Mouse (Mus musculus) cerebellum, adult 8-10 months (tissue): ENCODE results near the gene Dleu7.

ENCODE experiments used
- DNase-seq: peaks from one replicate; pipeline ENCODE4 v3.0.0; 2022

Gene Dleu7

DNA sequence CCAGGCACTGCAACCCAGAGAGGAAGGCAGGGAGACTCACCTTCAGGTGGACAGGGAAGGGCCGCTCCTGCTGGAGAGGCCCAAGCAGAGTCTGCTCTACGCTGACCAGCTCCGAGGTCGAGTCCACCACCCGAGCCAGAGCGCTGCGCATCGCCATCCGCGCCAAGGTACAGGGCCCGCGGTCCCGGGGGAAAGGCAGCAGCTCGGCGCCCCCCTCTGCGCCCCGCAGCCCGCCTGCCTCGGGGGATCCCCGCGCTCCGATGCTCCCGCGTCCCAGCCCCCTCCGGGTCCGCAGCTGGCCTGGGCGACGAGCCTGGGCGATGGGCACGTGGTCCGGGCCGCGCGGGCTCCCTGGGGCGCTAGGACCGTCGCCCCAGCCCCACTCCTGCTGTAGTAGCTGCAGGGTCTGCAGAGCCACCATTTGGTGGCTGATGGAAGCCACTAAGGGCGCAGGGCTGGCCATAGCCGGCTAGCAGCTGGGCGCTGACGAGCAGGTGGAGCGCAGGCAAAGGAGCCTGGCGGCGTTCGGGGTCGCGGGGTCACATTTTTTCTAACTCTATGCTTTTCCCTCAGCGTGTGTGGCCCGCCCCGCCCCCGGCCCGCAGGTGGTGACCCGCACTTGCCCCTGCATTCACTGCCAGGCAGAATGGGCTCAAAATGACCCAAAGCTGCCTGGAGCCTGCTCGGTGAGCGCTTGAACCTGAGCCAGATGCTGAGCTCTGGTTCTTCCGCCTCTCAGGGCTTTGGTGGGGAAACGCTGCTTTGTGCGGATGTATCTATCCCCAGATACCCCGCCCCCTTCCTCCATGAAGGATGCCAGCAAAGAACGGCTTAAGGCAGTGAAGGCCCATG, at the start of gene Dleu7, which contains the start of gene Rnaseh2b:
Gene Dleu7 (minus strand): TSS at position 560 of the 852 bp plus-strand sequence.
Gene Rnaseh2b (plus strand): TSS at position 102 of the 852 bp plus-strand sequence.
- DNase-seq, result peak; percentile 6

DNA sequence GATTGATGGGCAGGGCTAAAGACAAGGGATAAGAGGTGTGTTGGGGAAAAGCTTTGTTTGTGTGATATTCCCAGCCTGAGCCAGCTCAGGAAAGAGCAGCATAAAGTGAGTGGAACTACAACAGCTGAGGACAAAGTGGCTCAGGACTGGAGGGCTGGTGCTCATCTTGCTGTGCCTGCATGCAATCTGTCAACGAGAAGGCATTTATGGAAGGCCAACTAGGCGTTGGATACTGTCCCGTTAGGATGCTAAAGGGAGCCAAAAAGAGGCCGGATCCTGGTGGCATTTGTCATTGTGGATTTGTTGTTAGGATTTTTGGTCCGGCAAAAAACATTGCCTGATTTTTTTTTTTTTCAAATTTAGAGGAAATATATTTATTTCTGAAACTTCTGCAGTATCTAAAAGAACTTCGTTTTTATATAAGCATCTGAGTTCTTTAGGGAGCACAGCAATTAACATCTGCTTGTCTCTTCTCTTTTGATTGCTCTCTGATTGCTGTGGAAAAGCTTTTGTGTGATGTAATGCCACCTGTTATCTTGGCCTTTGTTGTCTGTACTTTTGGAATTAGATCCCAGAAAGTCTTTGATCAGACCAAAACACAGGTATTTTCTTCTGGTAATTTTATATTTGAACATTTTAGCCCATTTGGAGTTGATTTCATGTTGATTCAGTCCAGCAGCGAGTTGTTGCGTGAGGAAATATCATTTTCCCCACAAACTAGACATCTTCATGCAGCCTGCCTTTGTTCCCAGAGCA, 49.2 kb upstream of the Dleu7 start:
- peak; percentile 44 for DNase-seq

DNA sequence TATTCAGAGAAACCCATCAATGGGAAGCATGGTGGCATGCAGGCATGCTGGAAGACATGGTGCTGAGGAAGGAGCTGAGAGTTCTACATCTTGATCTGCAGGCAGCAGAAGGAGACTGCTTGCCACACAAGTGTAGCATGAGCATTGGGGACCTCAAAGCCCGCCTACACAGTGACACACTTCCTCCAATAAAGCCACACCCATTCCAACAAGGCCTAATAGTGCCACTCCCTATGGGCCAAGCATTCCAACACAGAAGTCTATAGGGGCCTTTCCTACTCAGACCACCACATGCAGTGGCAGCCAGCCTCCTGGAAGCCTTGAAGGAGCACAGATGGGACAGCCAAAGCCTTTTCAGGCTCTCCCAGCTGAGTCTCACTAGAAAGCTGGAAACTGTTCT, 46.3 kb upstream of the Dleu7 start:
- DNase-seq, result no peak

DNA sequence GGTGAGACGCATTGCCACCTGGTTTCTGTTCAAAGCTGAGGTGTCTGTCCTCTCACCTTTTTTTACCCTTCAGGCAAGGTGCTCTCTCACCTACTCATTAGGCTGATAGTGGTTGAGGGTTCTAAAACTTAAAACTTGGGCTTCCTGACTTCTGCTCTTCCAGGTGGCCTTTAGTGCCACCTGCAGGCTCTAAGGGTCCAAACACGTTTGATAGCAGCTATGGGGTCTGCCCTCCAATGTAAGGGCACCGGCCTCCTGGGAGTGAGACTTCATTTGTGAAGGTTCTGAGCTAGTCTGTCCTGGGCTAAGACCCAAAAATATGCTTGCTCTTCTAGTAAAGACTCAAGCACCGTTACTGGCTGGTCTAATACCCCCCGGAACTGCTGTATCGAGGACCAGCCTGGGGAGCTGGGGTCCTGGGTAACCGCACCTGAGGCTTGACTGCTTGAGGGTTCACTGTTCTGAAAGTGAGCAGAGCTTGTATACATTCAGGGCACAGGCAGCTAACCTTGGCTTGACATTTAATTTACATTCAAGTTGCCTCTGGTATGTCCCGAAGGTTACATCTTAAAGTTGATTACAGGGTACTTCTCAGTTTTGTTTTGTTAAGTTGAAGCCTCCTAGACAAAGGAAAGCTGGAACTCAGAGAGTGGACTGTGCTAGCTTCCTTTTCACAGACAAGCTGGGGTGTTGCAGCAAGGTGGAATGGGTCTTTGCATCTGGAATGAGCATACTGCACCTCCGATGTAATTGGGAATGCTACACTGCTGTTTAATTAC, 41.3 kb upstream of the Dleu7 start:
- DNase-seq, result no peak

GRCm38 (mm10) chr14:62331866-62332619, 39.2 kb upstream of the Dleu7 start:
- DNase-seq, result peak; percentile 87

DNA sequence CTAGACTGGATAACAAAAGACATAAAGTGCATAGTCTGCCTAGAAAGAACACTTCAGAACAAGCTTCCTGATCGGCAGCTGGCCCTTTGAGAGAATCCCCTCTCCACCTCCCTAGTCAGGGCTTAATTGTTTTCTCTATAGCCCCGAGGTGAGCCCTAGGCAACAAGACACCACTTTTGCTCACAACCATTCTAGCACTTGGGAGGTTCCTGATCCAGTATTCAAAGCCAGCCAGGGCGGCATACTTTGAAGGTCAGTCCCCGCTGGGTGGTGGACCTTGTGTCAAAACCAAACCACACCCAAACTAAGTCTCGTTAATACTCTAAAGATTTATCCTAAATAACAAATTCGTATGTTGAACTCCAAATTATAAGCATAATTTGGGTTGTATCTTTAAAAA, 38.6 kb upstream of the Dleu7 start:
- no peak for DNase-seq

DNA sequence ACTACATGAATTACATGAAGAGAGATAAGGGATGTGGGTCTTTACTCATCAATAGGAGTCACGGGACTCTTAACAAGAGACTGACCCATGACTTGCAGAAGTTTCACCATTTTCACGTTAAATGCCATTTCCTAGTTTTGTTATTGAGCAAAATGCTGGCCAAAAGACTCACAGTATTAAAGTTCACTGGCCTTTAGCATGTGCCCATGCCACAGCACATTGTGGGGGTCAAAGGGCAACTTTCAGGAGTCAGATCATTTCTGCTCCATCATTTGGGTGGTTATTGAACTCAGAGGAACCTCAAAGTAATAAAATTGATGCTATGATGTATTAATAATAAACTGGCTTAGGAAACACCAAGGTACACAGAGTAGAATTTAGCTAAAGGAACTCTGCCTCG, 36.8 kb upstream of the Dleu7 start:
- DNase-seq, result no peak

DNA sequence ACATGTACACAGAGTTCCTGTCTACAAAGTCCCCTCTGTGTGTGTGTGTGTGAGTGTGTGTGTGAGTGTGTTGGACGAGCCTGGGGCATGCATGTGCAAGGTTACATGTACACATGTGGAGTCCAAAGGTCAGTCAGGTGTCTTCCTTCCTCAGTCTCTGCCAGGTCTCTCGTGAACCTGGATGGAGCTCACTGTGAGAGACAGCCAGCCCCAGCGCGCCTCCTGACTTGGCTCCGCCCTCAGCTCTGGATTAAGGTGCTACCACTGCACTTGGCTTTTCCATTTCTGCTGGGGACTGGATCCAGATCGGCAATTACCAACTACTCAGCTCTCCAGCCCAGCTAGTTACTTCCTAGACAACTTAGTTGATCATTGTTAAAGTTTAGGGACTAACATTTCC, 35.8 kb upstream of the Dleu7 start:
- no peak for DNase-seq

GRCm38 (mm10) chr14:62327171-62327570, 34.3 kb upstream of the Dleu7 start:
- no peak for DNase-seq

DNA sequence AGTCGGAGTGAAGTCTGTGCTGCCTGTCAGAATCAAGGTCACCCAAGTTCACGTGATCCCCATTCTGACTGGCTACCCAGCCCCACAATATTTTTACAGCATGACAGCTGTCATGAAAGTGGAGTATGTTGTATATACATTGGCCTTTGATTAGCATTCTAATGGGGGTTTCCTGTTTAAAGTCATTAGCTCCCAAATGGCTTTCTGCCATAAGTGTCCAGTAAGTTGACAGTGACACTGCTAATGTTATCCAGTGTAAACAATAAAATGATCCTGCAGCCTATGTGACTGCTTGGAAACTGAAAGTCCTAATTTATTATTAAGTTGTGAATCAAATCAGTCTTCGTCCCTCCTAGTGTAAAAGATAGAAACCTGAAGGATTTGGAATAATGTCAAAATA, 33.2 kb upstream of the Dleu7 start:
- DNase-seq, result no peak

DNA sequence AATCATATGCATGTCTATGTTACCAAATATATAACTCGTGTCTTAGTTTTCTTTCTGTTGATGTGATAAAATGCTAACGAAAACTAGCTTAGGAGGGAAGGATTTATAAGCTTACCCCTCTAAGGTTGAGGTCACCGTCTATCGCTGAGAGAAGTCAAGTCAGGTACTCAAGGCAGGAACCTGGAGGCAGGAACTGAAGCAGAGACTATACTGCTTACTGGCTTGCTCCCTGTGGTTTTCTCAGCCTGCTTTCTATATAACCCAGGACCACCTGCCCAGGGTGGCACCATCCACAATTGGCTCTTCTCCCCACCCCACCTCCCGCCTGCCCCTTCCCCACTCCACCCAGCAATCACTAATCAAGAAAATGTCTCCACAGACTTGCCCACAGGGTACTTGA, 32.1 kb upstream of the Dleu7 start:
- DNase-seq, result no peak

DNA sequence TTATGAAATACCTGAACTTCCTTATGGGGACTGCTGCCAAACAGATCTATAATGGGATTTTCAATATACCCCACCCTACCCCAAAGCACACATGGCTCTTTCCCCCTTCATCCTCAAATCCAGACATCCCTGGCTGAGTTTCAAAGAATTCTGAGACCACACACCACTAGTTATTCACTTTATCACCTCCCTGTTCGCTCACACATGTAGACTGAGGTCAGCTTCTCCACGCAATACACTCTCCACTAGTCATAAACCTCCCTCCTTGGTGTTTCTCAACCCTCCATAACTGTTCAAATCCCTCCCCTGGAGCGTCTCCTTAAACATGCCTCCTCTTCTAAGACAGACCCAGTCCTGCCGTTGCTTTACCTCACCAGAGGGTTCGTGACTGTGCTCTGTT, 30.6 kb upstream of the Dleu7 start:
- DNase-seq, result no peak

GRCm38 (mm10) chr14:62322581-62323344, 29.9 kb upstream of the Dleu7 start:
- no peak for DNase-seq

- DNase-seq, result no peak
Measured at GRCm38 (mm10) chr14:62311672-62312071, 18.8 kb upstream of the Dleu7 start.

GRCm38 (mm10) chr14:62309026-62309425, 16.2 kb upstream of the Dleu7 start:
- DNase-seq, result no peak

- DNase-seq, result no peak
Measured at GRCm38 (mm10) chr14:62307555-62307954, 14.7 kb upstream of the Dleu7 start.

GRCm38 (mm10) chr14:62300031-62300430, 7.2 kb upstream of the Dleu7 start:
- DNase-seq, result no peak

- no peak for DNase-seq
Measured at GRCm38 (mm10) chr14:62298808-62299207, 6.0 kb upstream of the Dleu7 start.

GRCm38 (mm10) chr14:62292166-62292487, 720 bp downstream of the Dleu7 start:
- no peak for DNase-seq

GRCm38 (mm10) chr14:62291406-62291987, 1.4 kb downstream of the Dleu7 start:
- DNase-seq, result no peak

DNA sequence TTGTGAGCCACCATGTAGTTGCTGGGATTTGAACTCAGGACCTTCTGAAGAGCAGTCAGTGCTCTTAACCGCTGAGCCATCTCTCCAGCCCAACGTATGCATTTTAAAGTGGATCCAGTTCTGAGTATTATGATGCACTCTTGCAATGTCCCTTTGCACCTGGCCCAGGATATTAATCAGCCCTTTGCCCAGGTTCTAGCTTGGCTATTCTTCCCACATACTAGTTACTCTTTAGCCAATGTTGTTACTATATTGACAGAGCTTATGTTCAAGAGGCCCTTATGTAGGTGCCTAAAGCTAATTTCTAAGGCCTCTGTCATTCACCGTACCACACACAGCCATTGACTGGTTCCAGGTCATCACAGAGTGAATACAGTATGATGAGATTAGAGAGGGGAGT, 4.1 kb downstream of the Dleu7 start:
- no peak for DNase-seq

GRCm38 (mm10) chr14:62282974-62283373, 9.9 kb downstream of the Dleu7 start:
- DNase-seq, result no peak
